Mouse (Mus musculus) cortical plate, adult 2 months (tissue): Measurements from ENCODE around the gene Slc17a7.

Experiments used
- CTCF ChIP-seq: fragments of 200-500 bp; IDR thresholded peaks from 2 replicates; pipeline ENCODE4 v1.5.1; 2011; ENCODE audit warnings: mild to moderate bottlenecking, control low read depth, low read length; ENCODE audit not compliant: insufficient read depth; ENCODE audit errors: extremely low read depth
- POLR2A ChIP-seq: fragments of 200-500 bp; IDR thresholded peaks from 2 replicates; pipeline ENCODE4 v1.6.1; 2011; ENCODE audit warnings: mild to moderate bottlenecking, low read length, control low read depth; ENCODE audit not compliant: insufficient read depth; ENCODE audit errors: extremely low read depth

GRCm38 (mm10) chr7:45191803-45192363 lies 28.1 kb downstream of the Slc17a7 start:
- TF ChIP-seq CTCF (no peak), POLR2A (no peak)
